Mouse (Mus musculus) kidney, postnatal 14 days (tissue): ENCODE measurements at regions not wholly inside any gene's neighbourhood (a gene's known extent, or its start where the extent isn't known, plus 50 kb on each side); places are given as distances from the start of the nearest gene placed in this dataset.

Source experiments
- DNase-seq: peaks from one replicate; pipeline ENCODE4 v3.0.0; 2022; ENCODE audit warnings: mixed read lengths

DNA sequence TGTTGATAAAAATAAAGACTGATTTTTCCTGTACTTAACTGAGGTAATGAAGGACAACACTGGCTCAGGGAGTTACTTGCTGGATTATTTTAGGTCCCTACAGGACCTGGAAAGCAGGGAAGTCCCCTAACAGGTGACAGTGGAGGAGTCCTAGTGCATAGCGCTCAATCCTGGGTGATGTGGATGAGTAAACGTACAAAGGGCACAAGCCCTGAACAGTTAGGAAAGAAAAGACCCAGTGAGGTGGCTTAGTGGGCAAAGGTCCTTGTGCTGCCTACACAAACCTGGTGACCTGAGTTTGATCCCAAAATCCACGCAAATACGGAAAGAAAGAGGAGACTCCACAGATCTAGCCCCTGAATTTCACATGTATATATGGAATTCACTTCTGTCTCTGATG is 99.1 kb downstream of the Hes1 start:
- peak; percentile 21 for DNase-seq

DNA sequence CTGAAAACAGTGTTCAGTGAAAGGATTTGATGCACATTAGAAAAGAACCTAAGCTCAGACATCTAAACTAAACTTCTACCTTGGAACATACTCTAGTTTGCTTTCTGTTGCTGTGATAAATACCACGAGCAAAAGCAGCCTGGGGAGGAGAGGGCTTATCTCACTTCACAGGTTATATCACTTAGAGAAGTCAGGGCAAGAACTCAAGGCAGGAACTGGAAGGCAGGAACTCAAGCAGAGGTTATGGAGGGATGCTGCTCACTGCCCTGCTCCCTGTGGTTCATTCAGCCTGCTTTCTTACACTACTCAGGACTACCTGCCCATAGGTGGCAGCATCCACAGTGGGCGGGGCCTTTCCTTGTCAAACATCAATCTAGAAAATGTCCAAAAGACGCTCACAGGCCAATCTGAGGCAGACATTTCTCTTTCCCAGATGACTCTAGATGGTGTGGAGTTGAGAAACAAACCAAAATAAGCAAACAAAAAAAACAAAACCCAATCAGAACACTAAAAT is 101.5 kb downstream of the Hes1 start:
- DNase-seq, result no peak

DNA sequence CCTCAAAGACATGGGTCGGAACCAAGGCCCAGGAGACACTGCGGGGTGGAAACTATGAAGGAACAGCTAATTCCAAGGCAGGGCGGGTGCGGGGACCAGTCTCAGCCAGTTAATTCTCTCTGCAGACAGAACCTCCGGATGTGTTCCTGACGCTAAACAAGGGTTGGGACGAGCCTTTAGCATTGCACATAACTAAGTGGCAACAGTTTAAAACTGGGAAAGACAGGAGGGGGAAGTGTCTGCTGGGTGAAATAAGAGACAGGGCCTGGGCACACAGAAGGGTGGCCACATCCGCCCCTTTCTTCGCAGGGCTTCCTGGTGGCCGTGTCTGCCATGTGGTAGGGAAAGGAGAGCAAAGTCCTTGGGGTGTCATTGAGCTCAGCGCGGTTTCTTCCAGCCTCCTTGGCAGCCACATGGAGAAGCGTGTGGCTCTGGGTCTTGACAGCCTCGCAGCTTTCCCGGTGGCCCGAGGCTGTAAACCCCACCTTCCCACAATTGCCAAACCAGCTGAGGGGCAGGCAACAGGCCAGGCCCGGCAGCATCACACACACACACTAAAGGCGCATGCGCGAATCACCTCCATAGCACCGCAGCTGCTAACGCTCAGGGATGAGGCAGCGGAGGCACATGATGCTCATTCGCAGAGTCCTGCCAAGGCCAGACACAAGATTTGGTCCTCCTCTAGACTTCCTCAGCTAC is 95.8 kb downstream of the Cpn2 start:
- peak; percentile 54 for DNase-seq

DNA sequence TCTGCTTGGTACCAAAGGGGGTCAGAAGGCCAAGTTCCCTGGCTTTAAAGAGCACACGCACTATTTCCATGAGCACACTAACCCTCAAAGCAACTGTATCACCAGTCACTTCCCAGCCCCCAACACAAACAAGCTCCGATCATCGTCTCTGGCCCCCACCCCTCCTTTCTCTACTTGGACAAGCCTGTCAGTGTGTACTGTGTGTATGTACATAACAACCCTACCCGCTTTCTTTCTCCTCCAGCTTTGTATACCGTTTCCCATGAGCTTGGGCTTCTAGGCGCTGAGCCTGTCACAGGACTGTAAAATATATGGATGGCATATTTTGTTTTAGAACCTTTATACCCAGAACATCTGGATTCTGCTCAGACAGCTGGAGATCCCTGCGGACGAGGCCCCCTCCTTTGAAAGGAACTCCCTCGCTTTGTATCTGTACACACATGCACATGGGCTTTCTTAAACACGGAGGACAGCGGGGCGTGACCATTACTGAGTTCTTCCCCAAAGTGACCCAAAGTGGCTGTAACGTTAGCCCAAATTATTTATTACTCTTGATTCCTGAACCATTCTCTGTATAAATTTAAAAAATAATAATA is 95.1 kb downstream of the Cpn2 start:
- DNase-seq, result no peak

DNA sequence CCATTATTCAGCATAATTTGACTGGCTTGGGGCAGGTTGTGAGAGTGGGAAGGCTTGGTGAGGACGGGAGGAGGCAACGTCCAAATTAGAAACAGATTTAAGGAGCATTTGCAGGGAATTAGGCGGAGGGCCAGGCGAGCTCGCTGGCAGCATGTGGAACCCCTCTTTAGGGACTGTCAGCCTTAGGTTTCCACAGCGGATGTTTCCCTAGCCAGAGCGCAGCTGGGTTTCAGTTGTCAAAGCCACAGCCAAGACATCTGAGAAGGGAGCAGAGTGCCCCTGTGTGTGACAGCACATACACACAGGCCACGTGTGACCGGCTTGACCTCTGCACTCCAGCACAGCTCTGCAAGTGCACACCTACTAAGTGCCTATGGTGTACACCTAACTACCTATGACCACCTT is 94.5 kb downstream of the Cpn2 start:
- DNase-seq, result peak; percentile 67

DNA sequence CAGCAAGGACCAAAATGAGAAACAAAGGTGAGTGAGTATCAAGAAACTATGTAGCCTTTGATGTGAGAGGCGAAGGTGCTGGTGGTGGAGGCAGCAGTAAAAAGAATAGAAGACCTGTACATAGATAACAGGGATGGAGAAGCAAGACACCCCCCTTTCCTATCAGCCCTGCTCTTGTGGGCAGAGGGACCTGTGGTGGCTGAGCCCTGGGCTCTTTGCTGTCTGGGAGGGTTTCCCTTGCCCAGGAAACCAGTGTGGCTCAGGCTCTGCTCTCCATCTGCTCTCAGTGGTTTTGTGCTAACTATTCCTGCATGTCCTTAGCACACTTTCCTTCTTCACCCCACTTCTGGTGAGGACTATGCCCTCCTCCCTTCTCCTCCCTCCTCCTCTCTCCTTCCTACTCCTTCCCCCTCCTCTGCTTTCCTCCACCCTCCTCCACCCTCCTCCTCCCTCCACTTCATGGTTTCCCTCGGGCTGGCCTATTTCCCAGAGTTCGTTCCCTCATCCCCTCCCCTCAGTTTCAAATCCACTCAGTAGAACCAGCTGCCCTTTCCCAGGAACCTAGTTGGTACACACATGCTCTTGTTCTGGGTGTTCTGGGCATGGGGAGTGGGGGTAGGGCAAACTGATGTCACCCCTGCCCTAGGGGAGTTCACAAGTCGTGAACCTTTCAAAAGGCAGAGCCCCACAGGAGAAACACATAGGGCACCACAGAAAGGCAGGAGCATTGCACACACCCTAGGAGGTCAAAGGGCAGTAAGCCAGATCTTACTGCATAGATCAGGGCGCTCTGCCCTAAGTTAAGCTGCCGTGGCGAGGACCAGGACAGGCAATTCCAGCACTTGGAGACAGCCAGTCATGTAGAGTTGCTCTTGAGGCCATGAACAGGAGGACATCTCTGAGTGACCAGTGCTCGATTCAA is 93.1 kb downstream of the Cpn2 start:
- DNase-seq, result peak; percentile 59

DNA sequence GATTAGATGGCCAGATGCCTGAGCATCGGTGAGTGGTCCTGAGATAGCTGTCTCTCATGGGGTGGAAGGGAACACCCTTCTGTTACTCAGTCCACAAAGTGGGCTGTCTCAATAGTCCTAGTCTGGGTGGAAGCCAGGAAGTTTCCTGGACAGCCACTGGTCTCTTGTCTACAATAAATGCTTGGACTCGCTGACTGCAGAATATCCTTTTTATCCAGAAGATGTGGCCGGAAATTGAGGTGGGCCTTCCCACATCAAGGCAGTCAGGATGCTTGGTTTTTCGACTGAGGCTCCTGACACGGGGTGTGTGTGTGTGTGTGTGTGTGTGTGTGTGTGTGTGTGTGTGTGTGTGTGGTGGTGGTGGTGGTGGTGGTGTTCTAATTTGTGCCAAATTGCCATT is 91.0 kb downstream of the Cpn2 start:
- peak; percentile 56 for DNase-seq

DNA sequence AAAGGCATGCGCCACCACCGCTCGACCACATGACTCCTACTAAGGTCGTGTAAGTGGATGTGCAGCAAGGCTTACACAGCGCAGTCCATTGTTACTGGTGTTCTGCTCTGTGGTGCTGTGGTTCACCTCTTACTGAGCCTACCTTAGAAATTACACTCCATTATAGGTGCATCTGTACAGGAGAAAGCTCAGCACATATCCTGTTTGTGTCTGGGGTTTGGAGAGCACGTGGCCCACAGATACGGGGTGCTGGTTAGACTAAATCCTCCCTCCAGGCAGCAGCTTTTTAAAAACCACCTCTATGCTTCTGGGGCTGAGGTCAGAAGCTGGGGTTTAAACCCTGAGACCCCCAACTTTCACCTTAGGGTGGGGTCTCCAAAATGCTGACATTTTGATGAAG is 89.5 kb downstream of the Cpn2 start:
- DNase-seq, result no peak

DNA sequence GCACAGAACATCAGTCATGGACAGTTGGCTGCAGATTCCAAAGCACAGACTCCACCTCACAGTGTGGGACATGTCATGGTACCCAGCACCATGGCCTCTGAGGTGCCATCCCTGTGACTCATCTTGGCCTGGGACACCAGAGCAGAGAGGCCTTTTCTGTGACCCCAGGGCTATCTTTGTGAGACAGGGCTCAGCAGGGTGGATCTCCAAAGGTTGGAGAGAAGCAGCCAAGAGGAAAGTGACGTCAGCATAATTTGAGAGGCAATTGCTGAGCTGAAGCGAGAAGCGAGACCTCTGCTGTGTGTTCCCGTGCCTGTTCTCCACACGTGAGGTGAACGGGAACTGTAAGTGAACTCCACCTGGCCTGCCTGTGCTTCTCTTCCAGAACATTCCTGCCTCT is 88.7 kb downstream of the Cpn2 start:
- DNase-seq, result no peak

DNA sequence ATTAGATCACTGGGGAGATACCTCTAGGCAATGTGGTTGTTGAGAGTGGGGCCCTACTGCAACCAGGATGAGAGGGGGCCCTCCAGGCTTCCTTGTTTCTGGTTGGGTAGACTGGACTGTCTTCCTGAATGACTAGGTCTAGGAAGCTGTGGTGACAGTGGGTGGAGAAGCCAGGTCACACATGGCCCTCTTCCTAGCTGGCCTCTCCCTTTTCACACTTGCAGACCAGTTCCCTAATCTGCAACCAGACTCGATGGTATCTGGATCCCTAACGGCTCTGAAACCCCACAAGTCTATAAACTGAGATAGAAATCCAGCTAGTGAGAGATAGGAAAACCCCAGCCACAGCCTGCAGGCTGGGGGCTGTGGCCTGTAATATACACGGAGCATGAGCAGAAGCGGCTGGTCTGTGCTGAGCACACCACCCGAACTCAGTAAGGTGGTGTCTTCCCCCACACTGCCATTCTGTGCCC is 87.8 kb downstream of the Cpn2 start:
- DNase-seq, result no peak

DNA sequence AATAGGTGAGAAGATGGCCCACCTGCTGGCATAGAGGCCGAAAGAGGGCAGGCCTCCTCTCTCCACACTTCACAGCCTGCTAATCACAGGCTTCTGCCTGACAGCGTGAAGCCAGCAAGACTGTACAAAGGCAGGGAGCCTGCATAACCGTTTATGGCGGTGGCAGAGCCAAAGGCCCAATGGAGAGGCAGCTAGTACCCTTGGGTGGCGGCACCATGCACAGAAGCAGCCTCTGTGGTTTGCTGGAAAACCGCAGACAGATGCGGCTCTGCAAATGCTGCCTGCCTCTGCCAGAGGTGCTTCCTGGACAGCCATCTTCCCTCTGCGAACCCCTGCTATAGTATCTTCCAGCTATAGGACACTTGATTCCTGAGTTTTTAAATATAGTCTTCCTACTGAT is 86.2 kb downstream of the Cpn2 start:
- DNase-seq, result no peak

DNA sequence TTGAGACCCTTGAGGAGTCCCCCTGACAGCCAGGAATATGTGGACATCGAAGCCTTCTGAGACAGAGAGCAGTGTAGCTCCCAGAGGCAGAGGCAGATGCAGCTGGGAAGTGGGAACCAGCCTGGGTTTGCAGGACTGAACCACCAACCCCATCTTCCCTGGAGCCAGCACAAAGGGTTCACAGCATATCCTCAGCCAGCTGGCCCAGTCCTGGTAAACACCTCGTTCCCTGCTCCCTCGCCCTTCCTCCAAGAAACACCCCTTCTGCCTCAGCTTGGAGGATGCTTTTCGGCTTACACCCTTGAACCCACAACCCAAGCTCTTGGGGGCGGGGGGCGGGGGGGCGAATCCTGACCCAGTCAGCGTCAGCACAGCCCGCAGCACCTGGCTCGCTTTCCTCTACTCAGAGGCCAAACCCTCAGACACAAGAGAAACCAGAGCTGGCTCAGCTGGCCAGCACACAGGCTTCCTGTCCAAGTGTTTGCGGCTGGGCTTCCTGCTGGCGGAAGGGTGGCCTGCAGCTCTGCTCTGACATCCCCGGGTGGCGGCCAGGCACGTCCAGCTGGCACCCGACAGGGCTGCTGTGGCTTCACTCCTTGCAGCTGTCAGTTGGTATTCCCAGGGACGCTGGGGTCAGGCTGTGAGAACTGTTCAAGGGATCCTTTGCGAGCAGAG is 82.6 kb downstream of the Cpn2 start:
- DNase-seq, result peak; percentile 90

DNA sequence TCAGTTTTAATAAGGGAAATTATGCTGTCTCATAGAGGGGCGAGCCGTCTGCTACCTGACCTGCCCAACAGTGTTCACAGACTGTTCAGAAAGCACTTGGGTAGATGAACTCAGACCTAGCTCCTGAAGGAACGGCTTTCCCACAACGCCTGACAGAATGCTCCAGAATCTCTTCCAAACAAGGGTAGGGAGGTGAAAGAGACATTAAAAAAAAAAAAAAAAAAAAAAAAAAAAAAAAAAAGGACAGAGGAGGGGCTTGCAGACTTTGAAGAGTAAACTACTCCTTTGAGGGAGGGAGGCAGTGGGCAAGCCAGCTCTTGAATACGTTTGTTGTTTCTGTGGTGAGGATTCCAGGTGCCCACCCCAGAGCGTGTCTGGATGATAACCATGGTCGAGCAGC is 81.6 kb downstream of the Cpn2 start:
- no peak for DNase-seq

DNA sequence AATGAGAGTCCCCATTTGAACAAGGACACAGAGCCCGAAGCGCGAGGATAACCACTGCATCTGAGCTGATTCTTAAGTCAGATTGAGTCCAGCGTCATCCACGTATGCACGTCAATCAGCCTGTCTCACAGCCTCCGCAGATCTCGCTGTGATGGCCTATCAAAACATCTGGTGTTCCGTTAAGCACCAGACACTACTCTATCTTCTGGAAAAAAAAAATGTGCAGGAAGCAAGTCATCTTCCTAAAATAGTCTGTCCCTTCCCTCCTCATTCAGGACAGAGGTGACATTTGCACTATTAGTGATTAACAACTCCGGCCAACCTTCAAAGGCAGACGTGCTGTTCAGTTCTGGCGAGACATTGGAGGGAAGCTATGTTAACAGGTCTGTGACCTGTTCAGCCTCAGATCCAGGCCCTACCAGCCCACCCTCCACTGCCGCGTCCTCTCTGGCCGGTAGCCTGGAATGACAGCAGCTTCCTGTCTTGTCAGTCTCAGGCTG is 81.0 kb downstream of the Cpn2 start:
- DNase-seq, result peak; percentile 75

DNA sequence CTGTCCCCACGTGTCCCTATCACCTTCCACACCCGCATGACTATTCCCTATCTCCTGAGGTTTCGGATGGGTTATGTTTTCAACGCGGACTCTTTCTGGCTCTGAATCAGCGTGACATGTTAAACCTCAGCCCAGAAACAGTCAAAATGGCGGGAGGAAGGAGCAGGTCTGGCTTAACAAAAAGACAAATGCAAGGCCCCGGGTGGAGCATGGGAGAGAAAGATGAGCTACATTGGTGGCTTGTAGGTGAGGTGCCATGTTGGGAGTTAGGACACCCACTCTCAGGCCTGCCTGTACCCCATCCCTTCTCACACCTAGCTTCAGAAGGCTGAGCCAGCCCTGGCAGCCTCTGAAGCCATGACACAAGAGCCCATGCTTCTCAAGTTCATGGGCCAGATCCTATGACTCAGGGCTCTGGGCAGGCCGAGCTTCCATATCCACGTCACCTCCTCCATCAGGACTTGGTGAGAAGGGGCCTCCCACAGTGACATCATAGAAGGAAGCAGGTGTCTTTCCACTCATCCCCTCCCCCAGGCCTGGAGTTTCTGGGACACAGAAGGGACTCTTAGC is 80.5 kb downstream of the Cpn2 start:
- peak; percentile 52 for DNase-seq

DNA sequence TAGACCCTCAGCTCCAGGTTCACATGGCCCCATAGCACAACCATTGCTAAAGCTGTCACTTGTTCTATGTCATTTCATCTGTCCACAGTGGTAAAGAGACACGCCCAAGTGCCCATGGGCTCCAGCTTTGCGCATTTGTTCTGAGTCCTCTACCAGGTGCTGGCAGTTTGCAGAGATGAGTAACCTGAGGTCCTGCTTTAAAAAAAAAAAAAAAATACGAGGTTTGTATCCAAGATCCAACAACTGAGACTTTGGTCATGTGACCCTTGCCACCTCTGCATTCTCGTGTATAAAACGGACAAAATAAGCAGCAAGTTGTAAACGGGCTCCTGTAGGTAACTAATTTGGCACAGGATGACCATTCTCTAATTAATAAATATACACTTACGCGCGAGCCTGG is 79.9 kb downstream of the Cpn2 start:
- no peak for DNase-seq

DNA sequence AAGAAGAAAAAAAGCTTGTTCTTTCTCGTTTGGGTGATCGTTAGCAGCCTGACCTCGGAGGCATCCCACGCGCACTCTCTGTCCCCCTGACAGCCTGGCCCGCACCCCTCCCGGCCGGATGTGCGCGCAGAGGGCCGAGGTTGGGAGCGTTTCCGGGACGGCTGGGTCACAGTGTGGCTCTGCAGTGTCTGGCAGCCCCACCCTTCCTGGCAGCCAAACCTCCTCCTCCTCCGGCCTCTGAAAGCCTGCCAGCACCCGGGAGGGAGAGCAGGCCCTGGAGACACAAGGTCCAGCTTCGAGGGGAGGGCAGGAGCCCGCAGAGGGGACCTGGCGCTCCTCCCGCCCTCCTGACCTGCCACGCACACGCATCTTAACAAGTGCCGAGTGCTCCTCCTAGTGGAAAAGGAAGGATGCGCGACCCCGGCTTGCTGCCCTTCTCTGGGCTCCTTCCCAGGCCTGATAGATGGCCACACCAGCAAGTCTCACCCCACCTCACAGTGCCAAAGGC is 79.3 kb downstream of the Cpn2 start:
- peak; percentile 98 for DNase-seq

DNA sequence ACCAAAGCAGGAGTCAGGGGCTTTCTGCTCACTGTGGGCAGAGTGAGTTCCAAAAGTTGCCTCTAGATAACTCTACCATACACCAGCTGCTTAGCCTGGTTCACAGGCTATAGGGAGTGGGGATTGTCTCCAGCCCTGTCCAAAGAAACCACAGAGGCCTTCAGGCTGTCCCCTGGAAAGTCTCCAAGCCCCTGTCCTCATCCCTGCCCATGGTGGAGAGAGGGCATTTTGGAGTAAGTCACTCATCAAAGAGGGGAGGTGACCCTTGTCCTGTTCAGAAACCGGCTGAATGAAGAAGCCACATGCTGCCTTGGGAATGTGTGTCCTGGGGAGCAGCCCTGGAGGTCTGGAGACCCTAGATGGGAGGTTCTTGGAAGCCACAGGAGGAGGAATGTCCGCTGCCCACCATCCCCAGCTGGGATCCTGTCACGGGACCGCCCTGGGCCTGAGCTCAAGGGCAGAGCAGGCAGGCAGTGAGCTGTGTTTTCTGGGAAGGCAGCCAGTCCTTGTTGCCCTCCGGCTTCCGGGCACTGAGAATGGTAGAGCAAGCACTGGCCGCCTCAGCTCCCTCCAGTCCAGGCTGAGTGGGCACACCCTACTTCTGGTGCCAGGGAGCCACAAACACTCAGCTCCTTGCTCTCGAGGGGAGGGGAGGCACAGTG is 78.4 kb downstream of the Cpn2 start:
- DNase-seq, result peak; percentile 93

DNA sequence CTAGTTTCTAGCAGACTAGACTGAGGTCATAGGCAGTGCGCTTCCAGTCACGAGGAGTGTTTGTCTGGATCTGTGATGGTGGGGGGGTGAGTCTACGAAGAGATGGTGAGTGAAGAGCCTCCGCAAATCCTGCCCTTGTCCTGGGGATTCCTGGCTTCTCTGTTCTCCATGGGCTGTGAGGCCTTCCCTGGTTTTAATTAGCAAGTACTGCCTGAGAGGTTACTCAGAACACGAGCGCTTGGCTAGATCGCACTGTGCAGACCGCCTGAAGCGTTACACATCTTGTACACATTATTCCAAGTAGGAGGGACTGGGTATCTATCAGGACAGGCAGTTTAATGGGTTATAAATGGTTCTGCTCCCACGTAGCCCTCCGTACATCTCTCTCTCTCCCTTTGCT is 76.9 kb downstream of the Cpn2 start:
- DNase-seq, result no peak

DNA sequence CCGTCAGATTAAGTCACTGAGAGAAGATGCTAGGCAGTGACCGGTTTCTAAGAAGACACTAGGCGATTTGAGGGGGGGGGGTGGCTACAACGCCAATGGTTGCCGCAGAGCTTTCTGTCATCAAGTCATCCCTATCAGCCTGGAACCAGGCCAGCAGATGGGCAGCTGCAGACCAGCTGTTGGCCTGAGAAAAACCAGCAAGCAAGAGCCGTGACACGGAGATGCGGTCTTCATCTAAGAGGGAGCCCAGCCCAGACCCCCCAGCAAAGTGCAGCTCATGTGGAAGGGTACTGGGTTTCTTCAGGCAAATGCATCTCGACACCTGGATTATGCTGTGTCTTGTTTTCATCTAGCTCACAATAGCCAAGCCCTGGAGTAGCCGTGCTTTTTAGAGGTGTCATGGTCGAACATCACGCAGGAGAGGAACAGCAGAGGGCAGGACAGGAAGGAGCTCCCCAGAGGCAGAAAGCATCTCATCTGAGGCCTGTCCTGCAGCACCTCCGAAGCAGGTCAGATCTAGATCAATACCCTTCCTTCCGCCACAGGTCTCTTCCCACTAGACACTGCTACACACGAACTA is 76.3 kb downstream of the Cpn2 start:
- no peak for DNase-seq
